Mouse (Mus musculus): ENCODE data around the gene Ankrd42. TPM values are rescaled to one million over a fixed set of nuclear protein-coding genes. Genes with fewer than 3 reads are reported as not detected.

The Ankrd42 gene
- polyA plus RNA-seq, 1 experiment, result 8.8 TPM

GRCm38 (mm10) chr7:92583567-92583966, 53.4 kb downstream of the Ankrd42 start:
- no peaks in the 10 kb centered on the region for H3K4me1 ChIP-seq (ENCODE audit: control insufficient read depth, insufficient read depth, low read length)
- TF ChIP-seq POLR2A (IDR thresholded peaks at IDR 0.05; ENCODE audit: low read depth, low read length) (no peak), CTCF (IDR thresholded peaks at IDR 0.05; ENCODE audit: borderline replicate concordance, insufficient read depth, low read length) (no peak)
- H3K4me3 ChIP-seq (ENCODE audit: insufficient read depth, low read length), result no peak overlapping the region
- H3K27ac ChIP-seq (ENCODE audit: insufficient read depth, low read length), result no peak overlapping the region

DNA sequence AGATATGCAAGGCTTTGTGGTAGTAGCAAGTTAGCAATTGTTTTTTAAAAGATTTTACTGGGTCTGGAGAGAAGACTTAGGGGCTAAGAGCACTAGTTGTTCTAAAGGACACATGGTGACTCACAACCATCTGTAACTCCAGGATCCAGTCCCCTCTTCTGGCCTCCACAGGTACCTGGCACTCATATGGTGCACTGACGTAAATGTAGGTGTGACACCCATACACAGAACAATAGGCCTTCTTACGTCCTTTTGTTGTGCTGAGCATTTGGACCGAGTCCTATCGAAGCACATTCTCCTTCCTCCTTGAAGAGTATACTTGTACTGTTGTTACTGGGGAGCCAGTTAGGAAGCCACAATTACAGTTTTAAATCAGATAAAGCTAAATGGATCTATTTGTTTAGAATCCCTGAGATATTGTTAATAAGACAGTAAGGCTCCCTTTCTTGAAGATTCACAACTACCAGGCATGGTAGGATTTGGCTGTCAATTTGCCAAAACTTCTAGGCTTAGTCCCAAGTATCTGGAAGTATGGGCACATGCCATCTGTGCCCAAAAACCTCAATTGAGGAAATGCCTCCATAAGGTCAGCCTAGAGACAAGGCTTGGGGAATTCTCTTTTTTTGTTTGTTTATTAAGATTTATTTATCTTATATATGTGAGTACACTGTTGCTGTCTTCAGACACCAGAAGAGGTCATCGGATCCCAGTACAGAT, 56.3 kb downstream of the Ankrd42 start:
- H3K4me3 ChIP-seq (ENCODE audit: insufficient read depth, low read length), result no peak overlapping the region
- no peak overlapping the region for H3K27ac ChIP-seq (ENCODE audit: insufficient read depth, low read length)
- TF ChIP-seq POLR2A (IDR thresholded peaks at IDR 0.05; ENCODE audit: low read depth, low read length) (no peak), CTCF (IDR thresholded peaks at IDR 0.05; ENCODE audit: borderline replicate concordance, insufficient read depth, low read length) (no peak)
- no peaks in the 10 kb centered on the region for H3K4me1 ChIP-seq (ENCODE audit: control insufficient read depth, insufficient read depth, low read length)

DNA sequence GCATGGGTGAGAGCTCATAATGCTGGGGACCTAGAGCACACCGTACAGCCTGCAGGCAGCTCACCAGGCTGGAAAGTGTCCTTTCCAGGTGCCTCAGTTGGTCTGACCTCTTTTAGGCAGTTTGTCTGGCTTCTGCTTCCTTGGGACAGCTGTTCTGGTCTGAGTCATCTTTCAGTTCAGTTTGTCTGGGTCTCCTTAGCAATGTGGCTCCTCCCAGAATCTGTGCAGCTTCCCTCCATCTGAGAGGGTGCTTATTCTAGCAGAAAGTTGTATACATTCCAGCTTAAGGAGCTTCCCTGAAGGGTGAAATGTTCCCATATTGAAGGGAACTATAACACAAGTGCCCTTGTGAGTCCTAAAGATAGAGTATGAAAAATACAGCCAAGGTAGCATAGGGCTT, 70.2 kb downstream of the Ankrd42 start:
- Histone ChIP-seq H3K4me3 (ENCODE audit: insufficient read depth, low read length) (no peak overlapping the region), H3K4me1 (ENCODE audit: control insufficient read depth, insufficient read depth, low read length) (no peaks in the 10 kb centered on the region; the same call in 1 of the 2 replicates), H3K27ac (ENCODE audit: insufficient read depth, low read length) (no peak overlapping the region)
- TF ChIP-seq POLR2A (IDR thresholded peaks at IDR 0.05; ENCODE audit: low read depth, low read length) (no peak), CTCF (IDR thresholded peaks at IDR 0.05; ENCODE audit: borderline replicate concordance, insufficient read depth, low read length) (no peak)

DNA sequence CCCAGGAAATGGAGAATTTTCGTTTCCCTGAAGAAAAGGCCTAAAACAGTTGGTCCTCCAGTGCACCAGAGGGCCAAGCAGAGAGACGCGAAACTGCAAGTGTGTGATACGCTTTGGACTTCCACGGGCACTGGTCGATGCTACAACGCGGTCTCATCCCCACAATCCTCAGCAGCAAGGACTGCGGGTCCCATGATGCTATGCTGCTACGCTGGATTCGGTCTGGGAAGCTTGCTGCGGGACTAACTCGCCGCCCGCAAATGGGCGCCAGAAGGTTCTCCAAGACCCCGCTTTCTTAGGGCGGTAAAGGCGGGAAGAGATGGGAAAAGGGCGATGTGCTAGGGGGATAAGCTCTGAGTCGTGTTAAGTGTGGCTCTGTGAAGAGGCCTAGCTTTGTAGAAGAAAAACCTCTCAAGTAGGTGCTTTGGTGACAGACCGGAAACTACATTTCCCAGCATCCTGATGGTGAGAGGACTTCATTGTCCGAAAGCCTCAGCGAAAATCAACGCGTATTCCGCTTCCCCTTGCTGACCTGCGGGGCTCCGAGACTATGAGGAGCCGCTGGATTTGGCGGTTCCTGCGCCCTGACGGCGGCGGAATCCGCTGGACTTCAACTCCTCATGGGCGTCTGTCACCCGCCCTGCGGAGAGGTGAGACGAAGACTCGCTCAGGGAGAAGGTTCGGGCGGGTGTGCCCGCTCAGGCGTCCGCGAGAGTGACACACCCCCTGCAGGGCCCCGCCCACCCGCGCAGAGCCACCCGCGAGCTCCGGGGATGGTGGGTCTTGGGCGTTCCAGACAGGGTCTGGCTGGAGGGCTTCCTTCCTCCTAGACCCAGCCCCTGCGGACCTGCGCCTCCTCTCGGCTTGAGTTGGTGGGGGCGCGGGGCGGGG, 75.7 kb downstream of the Ankrd42 start, which contains the start of gene Ccdc90b:
TSS of gene Ccdc90b (plus strand) at position 164 of the 891 bp plus-strand sequence.
- H3K4me3 ChIP-seq (ENCODE audit: insufficient read depth, low read length), result peak within 1 kb of the TSS; percentile 76
- H3K4me1 ChIP-seq (ENCODE audit: control insufficient read depth, insufficient read depth, low read length), result no peaks in the 10 kb centered on the region
- peak within 1 kb of the TSS; percentile 72 for H3K27ac ChIP-seq (ENCODE audit: insufficient read depth, low read length)
- TF ChIP-seq CTCF (IDR thresholded peaks at IDR 0.05; ENCODE audit: borderline replicate concordance, insufficient read depth, low read length) (peak; percentile 69; the same call in 1 of the 2 replicates), POLR2A (IDR thresholded peaks at IDR 0.05; ENCODE audit: low read depth, low read length) (peak; percentile 78)

- TF ChIP-seq POLR2A (IDR thresholded peaks at IDR 0.05; ENCODE audit: low read depth, low read length) (no peak), CTCF (IDR thresholded peaks at IDR 0.05; ENCODE audit: borderline replicate concordance, insufficient read depth, low read length) (no peak)
- Histone ChIP-seq H3K4me3 (ENCODE audit: insufficient read depth, low read length) (no peak overlapping the region), H3K27ac (ENCODE audit: insufficient read depth, low read length) (no peak overlapping the region), H3K4me1 (ENCODE audit: control insufficient read depth, insufficient read depth, low read length) (no peaks in the 10 kb centered on the region)
Measured at GRCm38 (mm10) chr7:92558744-92559143, 78.2 kb downstream of the Ankrd42 start.

DNA sequence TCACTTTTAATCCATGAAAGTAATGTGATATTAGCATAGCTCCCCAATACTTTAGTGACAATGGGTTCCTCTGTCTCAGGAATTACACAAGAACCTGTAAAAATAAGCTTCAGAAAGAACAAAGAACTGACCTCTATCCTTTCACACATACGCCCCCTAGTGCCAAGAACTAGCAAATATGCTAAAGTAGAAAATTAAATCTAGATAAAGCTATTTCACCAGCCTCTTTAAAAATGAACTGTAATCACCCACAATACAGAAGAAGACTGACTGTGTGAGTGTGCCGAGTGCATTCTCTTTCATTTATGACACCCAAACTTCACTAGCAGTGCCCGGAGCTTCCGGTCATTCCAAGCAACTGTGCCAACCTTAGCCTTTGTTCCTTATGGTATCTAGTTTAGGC, 86.0 kb downstream of the Ankrd42 start:
- no peak for TF ChIP-seq POLR2A (IDR thresholded peaks at IDR 0.05; ENCODE audit: low read depth, low read length)
- TF ChIP-seq CTCF (IDR thresholded peaks at IDR 0.05; ENCODE audit: borderline replicate concordance, insufficient read depth, low read length), result no peak
- H3K4me1 ChIP-seq (ENCODE audit: control insufficient read depth, insufficient read depth, low read length), result no peaks in the 10 kb centered on the region
- no peak overlapping the region for H3K27ac ChIP-seq (ENCODE audit: insufficient read depth, low read length)
- no peak overlapping the region for H3K4me3 ChIP-seq (ENCODE audit: insufficient read depth, low read length)

DNA sequence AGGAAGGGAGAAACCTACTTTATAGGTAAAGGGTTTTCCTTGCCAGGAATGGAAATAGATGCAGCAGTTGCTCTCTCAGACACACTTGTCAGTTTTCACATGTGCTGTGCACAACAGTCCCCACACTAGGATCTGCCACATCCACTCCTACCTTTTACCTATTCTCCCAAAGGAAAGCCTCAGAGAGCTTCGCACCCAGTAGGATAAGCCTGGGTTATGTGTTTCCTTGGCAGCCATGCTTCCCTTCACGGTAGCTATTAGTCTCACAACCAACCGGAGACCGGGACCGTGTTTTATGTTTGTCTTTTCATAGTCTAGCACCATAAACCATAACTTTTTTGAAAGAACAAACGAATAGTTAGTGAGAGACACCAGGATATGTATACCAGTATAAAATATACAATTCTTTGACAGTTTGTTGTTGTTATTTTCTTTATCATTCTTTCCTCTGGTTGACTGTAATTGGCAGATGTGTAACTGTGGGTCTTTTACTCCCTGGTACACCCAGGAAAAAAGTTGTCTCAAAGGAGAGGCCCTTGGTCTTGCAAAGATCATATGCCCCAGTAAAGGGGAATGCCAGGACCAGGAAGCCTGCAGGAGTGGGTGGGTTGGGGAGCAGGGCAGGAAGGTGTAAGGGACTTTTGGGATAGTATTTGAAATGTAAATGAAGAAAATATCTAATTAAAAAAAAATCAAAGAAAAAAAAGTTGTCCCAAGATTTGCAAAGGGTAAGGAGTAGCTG, 86.5 kb downstream of the Ankrd42 start:
- H3K4me3 ChIP-seq (ENCODE audit: insufficient read depth, low read length), result no peak overlapping the region
- no peak for TF ChIP-seq CTCF (IDR thresholded peaks at IDR 0.05; ENCODE audit: borderline replicate concordance, insufficient read depth, low read length)
- TF ChIP-seq POLR2A (IDR thresholded peaks at IDR 0.05; ENCODE audit: low read depth, low read length), result no peak
- no peak overlapping the region for H3K27ac ChIP-seq (ENCODE audit: insufficient read depth, low read length)
- H3K4me1 ChIP-seq (ENCODE audit: control insufficient read depth, insufficient read depth, low read length), result no peaks in the 10 kb centered on the region

DNA sequence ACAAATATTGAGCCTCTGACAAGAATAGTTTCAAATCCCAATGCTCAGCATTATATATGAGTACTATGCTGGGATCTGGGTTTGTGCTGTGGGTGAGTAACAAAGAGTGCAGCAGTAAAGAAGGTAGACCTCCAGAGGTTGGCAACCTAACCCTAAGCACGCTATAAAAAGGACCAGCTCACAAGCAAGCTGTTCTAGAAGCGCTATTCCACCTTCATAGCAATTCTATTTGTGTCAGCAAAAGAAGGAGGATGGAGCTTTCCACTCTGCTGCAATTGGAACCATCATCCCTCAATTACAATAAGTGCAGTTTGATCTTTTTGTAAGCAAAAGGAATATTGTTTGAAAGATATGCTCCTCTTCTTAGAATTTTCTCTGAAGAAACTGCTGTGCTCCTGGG, 90.2 kb downstream of the Ankrd42 start:
- TF ChIP-seq POLR2A (IDR thresholded peaks at IDR 0.05; ENCODE audit: low read depth, low read length) (no peak), CTCF (IDR thresholded peaks at IDR 0.05; ENCODE audit: borderline replicate concordance, insufficient read depth, low read length) (no peak)
- no peak overlapping the region for H3K27ac ChIP-seq (ENCODE audit: insufficient read depth, low read length)
- no peak overlapping the region for H3K4me3 ChIP-seq (ENCODE audit: insufficient read depth, low read length)
- no peaks in the 10 kb centered on the region for H3K4me1 ChIP-seq (ENCODE audit: control insufficient read depth, insufficient read depth, low read length)

GRCm38 (mm10) chr7:92532351-92533036, 104.4 kb downstream of the Ankrd42 start:
- no peaks in the 10 kb centered on the region for H3K4me1 ChIP-seq (ENCODE audit: control insufficient read depth, insufficient read depth, low read length)
- TF ChIP-seq POLR2A (IDR thresholded peaks at IDR 0.05; ENCODE audit: low read depth, low read length) (no peak), CTCF (IDR thresholded peaks at IDR 0.05; ENCODE audit: borderline replicate concordance, insufficient read depth, low read length) (no peak)
- H3K4me3 ChIP-seq (ENCODE audit: insufficient read depth, low read length), result no peak overlapping the region
- no peak overlapping the region for H3K27ac ChIP-seq (ENCODE audit: insufficient read depth, low read length)

Other genes starting within 250 kb of the Ankrd42 start
- 33.6 and 38.8 TPM in 2 replicates for gene Ccdc90b, start 76.0 kb downstream of the Ankrd42 start, polyA plus RNA-seq (2011; ENCODE audit: insufficient read length, low read depth, missing spikeins)
- gene Pcf11, start 32.8 kb upstream of the Ankrd42 start, polyA plus RNA-seq (2011; ENCODE audit: insufficient read length, low read depth, missing spikeins), result 33.3 and 33.7 TPM in 2 replicates
- gene Rab30, start 104.5 kb upstream of the Ankrd42 start, polyA plus RNA-seq (2011; ENCODE audit: insufficient read length, low read depth, missing spikeins), result 38.7 and 45.6 TPM in 2 replicates
- gene Ddias, start 237.1 kb upstream of the Ankrd42 start, polyA plus RNA-seq (2011; ENCODE audit: insufficient read length, low read depth, missing spikeins), result 26.8 and 31.0 TPM in 2 replicates
- gene Prcp, start 237.3 kb upstream of the Ankrd42 start, polyA plus RNA-seq (2011; ENCODE audit: insufficient read length, low read depth, missing spikeins), result 73.0 and 77.9 TPM in 2 replicates

Data from embryonic fibroblast, embryonic 13.5 days (primary cell).